Mouse (Mus musculus) hindbrain, postnatal 0 days (tissue): ENCODE data around the gene Gm14406. TPM values are rescaled to one million over a fixed set of nuclear protein-coding genes. Genes with fewer than 3 reads are reported as not detected.

ENCODE experiments used
- ATAC-seq: fragments of 200-750 bp; cut with Nextera tagmentation; 2 replicates; pipeline ENCODE4 v1.8.0; 2017; ENCODE audit warnings: mild to moderate bottlenecking, moderate TSS enrichment, moderate library complexity
- DNase-seq: peaks from one replicate; pipeline ENCODE4 v3.0.0-alpha.2; 2015; ENCODE audit warnings: low spot score
- H3K27ac ChIP-seq: fragments of 300-500 bp; sonication (generic); 2 replicates; pipeline ENCODE4 v1.5.1; 2014; ENCODE audit warnings: mild to moderate bottlenecking
- H3K27me3 ChIP-seq: fragments of 300-500 bp; sonication (generic); 2 replicates; pipeline ENCODE4 v1.6.1; 2014; ENCODE audit warnings: low read length, mixed read lengths; ENCODE audit not compliant: insufficient read depth
- H3K36me3 ChIP-seq: fragments of 300-500 bp; sonication (generic); 2 replicates; pipeline ENCODE4 v1.6.1; 2014; ENCODE audit warnings: low read length, mixed read lengths; ENCODE audit not compliant: insufficient read depth
- H3K4me1 ChIP-seq: fragments of 300-500 bp; sonication (generic); 2 replicates; pipeline ENCODE4 v1.6.1; 2014; ENCODE audit warnings: antibody characterized with exemption, low read length, mixed read lengths; ENCODE audit not compliant: insufficient read depth
- H3K4me2 ChIP-seq: fragments of 300-500 bp; sonication (generic); 2 replicates; pipeline ENCODE4 v1.6.1; 2014; ENCODE audit warnings: low read depth, mild to moderate bottlenecking, low read length, moderate library complexity, mixed read lengths
- H3K4me3 ChIP-seq: fragments of 300-500 bp; sonication (generic); 2 replicates; pipeline ENCODE4 v1.5.1; 2014; ENCODE audit warnings: low read length
- H3K9ac ChIP-seq: fragments of 300-500 bp; sonication (generic); replicated peaks from 2 replicates; pipeline ENCODE4 v1.6.1; 2014; ENCODE audit warnings: mild to moderate bottlenecking, low read length, moderate library complexity, mixed read lengths
- H3K9me3 ChIP-seq: fragments of 300-500 bp; sonication (generic); 2 replicates; pipeline ENCODE4 v1.6.1; 2016; ENCODE audit warnings: low read length, mixed read lengths
- CTCF ChIP-seq: IDR thresholded peaks from 2 replicates; pipeline ENCODE4 v1.5.1; 2016; ENCODE audit warnings: antibody characterized with exemption, control low read depth, low read depth
- WGBS: fragments of 180-500 bp; shearing (Covaris S2); extraction: QIAGEN DNeasy Blood & Tissue Kit; methylation state at CpG from one replicate; pipeline ENCODE4 v1.1.7; 2014; 5-methylcytosine and 5-hydroxymethylcytosine counted together
- polyA plus RNA-seq: library from polyadenylated mRNA; unstranded; fragments of >200 nt; fragmentation: Nextera tagmentation; extraction: Ambion mirVana; gene quantifications from 2 replicates; pipeline ENCODE4 v1.2.1, GENCODE M21; 2015
- total RNA-seq: library from RNA; depleted of rRNA; stranded (reverse); fragments of >200 nt; gene quantifications from 2 replicates; pipeline ENCODE4 v1.2.3, GENCODE M21; 2014; rRNA removed

Gene Gm14406
- total and polyA plus RNA-seq, 2 experiments from 2014 or later, result not detected

DNA sequence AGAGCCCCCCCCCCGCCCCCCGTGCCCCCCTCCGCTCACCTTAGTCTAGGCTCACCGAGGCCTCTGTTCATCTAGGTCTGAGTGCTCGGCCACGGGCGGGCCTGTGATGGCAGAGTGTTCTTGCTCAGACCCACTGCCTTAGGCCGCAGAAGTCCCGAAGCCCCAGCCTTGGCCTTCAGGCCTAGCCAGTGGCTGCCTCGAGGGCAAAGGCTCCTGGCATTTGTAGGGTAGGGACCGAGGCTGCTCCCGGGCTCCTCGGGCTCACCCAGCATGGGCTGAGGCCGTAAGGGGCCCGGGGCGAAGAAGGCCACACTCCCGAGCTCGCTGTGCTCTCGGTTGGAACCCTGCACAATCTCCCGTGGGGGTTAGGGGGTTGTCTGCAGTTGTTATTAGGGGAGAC is 54.9 kb downstream of the Gm14406 start:
- no peaks in the 10 kb centered on the region for H3K36me3 ChIP-seq
- no peaks in the 10 kb centered on the region for H3K4me1 ChIP-seq
- no peaks in the 10 kb centered on the region for H3K9me3 ChIP-seq
- H3K4me3 ChIP-seq, result no peak overlapping the region
- ATAC-seq (no peak), DNase-seq (no peak)
- H3K27me3 ChIP-seq, result no peaks in the 10 kb centered on the region
- no peak for TF ChIP-seq CTCF
- no peak overlapping the region for H3K9ac ChIP-seq
- H3K4me2 ChIP-seq, result no peak overlapping the region
- WGBS, result 93% methylated on average over 20 of the region's 20 CpGs
- no peak overlapping the region for H3K27ac ChIP-seq

DNA sequence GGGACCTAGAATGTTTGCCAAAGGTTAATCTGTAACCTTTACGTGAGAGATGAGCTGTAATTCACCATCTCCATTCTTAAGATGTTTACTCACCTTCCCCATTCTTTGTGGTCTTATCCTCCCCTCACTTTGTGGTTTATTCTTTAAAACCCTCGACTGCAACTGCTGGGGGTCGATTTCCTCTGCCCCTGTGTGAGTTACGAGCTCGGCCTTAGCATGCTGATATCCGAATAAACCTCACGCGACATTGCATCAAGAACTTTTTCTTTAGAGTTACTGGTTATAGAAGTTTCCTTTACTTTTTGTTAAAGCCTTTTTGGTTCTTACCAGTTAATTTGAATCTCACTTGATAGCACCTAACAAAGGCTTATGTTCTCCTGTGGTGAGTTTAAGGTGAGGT is 58.0 kb downstream of the Gm14406 start:
- H3K4me1 ChIP-seq, result no peaks in the 10 kb centered on the region
- ATAC-seq, result no peak
- TF ChIP-seq CTCF, result no peak
- no peaks in the 10 kb centered on the region for H3K9me3 ChIP-seq
- WGBS, result 75% methylated on average over 8 of the region's 8 CpGs
- no peak overlapping the region for H3K4me2 ChIP-seq
- H3K36me3 ChIP-seq, result no peaks in the 10 kb centered on the region
- no peak overlapping the region for H3K9ac ChIP-seq
- H3K4me3 ChIP-seq, result no peak overlapping the region
- no peaks in the 10 kb centered on the region for H3K27me3 ChIP-seq
- DNase-seq, result no peak
- H3K27ac ChIP-seq, result no peak overlapping the region

Other genes starting within 250 kb of the Gm14406 start
- 0.50 and 1.6 TPM in 2 replicates for gene Gm14418, start 179.9 kb downstream of the Gm14406 start, total RNA-seq
- gene Gm14418, start 179.9 kb downstream of the Gm14406 start, polyA plus RNA-seq, result 8.2 and 11.5 TPM in 2 replicates
- gene Zfp970, start 113.5 kb downstream of the Gm14406 start, total RNA-seq, result 4.1 and 6.8 TPM in 2 replicates
- gene Zfp970, start 113.5 kb downstream of the Gm14406 start, polyA plus RNA-seq, result 4.2 and 5.0 TPM in 2 replicates
- gene Gm14403, start 80.0 kb downstream of the Gm14406 start, total RNA-seq, result 3.1 TPM in 1 of 2 replicates, not detected in the other
- gene Gm14403, start 80.0 kb downstream of the Gm14406 start, polyA plus RNA-seq, result 2.8 and 3.7 TPM in 2 replicates
- gene Gm14322, start 181.1 kb upstream of the Gm14406 start, total RNA-seq, result 0.99 and 3.1 TPM in 2 replicates
- 5.1 and 6.6 TPM in 2 replicates for gene Gm14322, start 181.1 kb upstream of the Gm14406 start, polyA plus RNA-seq